Mouse (Mus musculus): Measurements from ENCODE around the gene Gpr37l1.
"Not testable (repeated sequence)": the region's sequence is repeated elsewhere in the genome, so short reads cannot be mapped to it uniquely, and the experiment has no call there.

The Gpr37l1 gene

GRCm38 (mm10) chr1:135167435-135167834 lies at the start of gene Gpr37l1:
Gene Gpr37l1 (minus strand): TSS chr1:135167681.
- in situ Hi-C loops (cut with MseI, MboI), result no loop called here

- in situ Hi-C loops (cut with MseI, MboI), result no loop called here
Measured at GRCm38 (mm10) chr1:135213772-135214640, 46.5 kb upstream of the Gpr37l1 start.

- in situ Hi-C loops (cut with MseI, MboI), result no loop called here
Measured at GRCm38 (mm10) chr1:135210421-135210820, 42.9 kb upstream of the Gpr37l1 start.

DNA sequence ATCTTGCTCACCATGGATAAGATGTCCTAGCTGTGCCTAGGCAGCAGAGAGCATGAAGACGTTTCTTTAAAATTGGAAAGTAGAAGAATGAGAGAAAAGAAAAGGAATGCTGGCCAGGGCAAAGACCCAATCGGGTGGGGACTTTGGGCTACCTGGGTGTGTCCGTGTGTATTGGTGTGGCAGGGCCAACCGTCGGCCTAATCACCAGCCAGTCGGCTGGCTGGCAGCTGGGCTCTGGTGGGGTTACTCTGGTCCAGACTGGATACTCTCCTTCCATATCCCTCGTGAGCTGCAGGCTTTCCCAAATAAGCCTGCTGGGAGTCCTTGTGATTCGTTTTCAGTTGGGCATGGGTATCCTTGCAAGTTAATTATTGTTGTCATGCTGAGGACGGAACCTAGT lies 41.2 kb upstream of the Gpr37l1 start:
- in situ Hi-C loops (cut with MseI, MboI), result no loop called here

GRCm38 (mm10) chr1:135206586-135207339 lies 39.3 kb upstream of the Gpr37l1 start:
- in situ Hi-C loops (cut with MseI, MboI), result no loop called here

GRCm38 (mm10) chr1:135205257-135205656 lies 37.8 kb upstream of the Gpr37l1 start:
- in situ Hi-C loops (cut with MseI, MboI), result no loop called here

DNA sequence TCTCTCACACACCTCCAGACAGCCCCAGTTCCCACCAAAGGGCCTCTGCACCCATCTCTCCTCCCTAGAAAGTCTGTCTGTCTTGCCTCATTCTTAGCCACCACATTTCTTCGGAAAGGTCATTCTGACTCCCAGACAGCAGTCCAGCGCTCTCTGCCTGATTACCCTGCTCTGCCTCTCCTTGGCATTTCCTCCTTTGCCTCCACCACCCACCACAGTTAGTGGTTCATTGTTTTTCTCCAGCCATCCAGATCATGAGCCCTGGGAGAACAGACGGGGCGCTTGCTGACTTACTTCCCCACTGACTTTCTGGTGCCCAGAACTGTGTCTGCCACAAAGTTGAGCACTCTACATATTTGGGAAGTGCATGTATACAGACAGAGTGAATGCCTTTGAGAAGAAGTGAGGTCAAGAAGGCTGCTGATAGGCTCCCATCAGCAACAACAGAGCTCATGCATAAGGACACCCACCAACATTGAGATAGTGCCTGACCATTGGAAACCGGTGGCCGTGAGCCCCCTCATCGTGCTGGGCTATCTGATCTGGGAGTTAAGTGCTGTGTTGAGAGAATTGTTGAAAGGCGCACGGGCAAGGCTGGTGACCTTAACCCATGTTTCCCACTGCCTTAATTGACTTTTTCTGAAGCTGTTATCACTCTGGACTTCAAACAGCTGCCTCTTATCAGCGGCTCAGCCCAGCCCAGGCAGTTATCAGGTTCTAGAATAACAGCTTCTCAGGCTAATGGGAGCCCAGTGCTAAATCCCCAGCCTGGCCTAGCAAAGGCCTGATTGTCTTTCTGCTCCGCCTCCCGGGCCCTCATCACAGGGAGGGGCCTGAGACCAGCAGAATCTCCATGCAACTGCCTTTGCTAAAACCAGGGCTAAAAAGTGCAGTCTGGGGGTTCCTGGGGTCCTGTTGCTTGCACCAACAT lies 37.0 kb upstream of the Gpr37l1 start:
- in situ Hi-C loops (cut with MseI, MboI), result no loop called here

DNA sequence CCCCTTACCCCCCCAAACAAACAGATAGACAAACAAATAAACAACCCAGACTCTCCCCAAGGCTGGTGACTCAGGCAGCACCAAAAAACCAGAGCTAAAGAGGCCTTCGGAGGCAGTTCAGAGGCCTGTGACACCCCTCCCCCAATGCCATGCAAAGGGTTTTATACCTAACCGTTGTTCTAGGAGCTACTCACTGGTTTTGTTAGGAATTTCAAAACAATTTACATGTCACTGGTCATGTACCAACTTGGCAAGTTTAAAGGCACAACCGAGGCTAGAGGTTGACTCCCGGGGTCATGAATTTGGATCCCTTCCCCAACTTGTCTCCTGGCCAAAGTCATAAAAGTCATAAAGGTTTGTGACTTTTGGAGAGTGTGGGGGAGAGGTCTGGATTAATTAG lies 32.9 kb upstream of the Gpr37l1 start:
- in situ Hi-C loops (cut with MseI, MboI), result no loop called here

GRCm38 (mm10) chr1:135199014-135199819 lies 31.7 kb upstream of the Gpr37l1 start:
- in situ Hi-C loops (cut with MseI, MboI), result no loop called here

DNA sequence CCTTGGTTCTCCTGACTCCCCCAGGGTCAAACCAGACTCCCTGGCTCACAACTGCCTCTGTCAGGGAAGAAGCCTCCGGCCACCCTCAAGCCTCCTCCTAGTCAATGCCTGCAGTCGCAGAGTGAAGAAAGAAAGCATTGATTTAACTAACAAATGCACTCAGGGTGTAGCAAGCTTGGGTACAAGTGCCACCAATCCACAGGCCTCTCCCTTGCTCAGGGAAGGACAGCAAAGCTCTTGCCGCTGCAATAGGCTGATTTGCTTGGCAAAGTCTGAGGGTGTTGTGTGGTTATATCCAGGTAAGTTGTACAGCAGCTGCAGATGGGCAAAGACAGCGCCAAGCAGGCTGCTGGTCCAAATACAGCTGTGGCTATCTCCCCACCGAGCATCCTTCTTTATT lies 30.9 kb upstream of the Gpr37l1 start:
- in situ Hi-C loops (cut with MseI, MboI), result no loop called here

- in situ Hi-C loops (cut with MseI, MboI), result no loop called here
Measured at GRCm38 (mm10) chr1:135195907-135196440, 28.5 kb upstream of the Gpr37l1 start.

DNA sequence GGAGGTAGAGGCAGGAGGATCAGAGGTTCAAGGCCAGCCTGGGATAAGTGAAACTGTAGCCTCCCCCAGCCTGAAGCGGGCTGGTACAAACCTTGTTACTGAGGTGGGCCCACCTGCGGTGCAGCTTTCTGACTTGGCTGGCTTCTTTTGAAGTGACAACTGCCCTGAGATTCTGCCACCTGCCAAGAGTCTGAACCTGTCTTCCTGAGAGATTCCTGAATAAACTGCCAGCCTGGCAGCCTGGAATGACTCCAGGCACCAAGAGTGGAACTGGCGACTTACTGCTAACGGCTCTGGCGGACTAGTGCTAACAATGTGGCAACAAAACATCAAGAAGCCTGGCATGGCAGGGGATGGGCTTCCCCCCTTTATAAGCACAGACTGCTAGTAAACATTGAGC lies 26.9 kb upstream of the Gpr37l1 start:
- in situ Hi-C loops (cut with MseI, MboI), result not testable (repeated sequence)

DNA sequence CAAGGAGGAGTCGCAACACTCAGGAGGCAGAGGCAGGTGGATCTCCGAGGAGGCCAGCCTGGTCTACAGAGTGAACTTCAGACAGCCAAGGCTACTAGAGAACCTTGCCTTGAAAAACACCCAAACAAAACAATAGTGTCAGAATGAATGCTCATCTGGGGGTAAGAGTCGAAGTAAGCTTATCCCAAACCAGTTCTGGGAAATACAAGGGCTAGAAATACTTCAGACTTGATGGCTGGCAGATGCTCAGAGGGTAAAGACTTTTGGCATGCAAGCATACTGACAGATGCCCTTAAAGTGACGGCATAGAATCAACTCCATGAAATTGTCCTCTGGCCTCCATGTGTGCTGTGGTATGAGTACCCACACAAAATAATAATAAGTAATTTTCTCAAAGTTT lies 21.7 kb upstream of the Gpr37l1 start:
- in situ Hi-C loops (cut with MseI, MboI), result loop anchor here in 1 of 2 experiments (5.0 kb wide), 1 partner anchor 63 kb away; no protein-coding TSS in a partner anchor

- in situ Hi-C loops (cut with MseI, MboI), result loop anchor here in 1 of 2 experiments (5.0 kb wide), 1 partner anchor 64 kb away; no protein-coding TSS in a partner anchor
Measured at GRCm38 (mm10) chr1:135188197-135188596, 20.7 kb upstream of the Gpr37l1 start.

DNA sequence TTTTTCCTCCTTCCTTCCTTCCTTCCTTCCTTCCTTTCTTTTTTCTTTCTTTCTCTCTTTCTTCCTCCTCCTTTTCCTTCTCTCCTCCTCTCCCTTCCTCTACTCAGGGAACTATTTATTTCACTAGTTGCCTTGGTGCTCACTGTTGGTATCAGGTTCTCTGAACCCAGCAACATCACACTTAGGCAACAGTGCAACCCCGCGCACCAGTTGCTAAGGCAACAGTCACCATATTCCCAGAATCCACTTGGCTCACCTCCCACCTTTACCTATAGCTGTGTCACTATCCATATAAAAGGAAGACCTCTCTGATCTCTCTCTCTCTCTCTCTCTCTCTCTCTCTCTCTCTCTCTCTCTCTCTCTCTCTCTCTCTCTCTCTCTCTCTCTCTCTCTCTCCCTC lies 19.5 kb upstream of the Gpr37l1 start:
- in situ Hi-C loops (cut with MseI, MboI), result loop anchor here in 1 of 2 experiments (5.0 kb wide), 1 partner anchor 65 kb away; no protein-coding TSS in a partner anchor

DNA sequence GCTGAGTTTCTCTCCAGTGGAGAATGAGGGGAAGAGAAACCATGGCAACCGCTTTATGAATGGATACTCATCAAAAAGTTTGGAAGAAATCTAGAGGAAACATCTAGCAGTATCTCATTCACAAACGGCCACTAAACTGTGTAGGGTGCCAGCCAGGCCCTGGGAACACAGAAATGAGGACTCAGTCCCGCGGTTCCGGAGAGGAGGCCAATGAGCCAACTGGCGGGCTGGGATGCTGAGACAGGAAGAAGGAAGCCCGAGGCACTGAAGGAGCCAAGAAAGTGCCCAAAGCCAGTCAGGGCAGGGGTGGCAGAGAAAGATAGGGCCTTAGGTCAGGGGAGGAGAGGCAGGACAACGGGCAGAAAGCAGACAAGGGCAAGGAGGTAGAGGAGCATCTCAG lies 18.9 kb upstream of the Gpr37l1 start:
- in situ Hi-C loops (cut with MseI, MboI), result loop anchor here in 1 of 2 experiments (5.0 kb wide), 1 partner anchor 66 kb away; no protein-coding TSS in a partner anchor

- in situ Hi-C loops (cut with MseI, MboI), result loop anchor here in 1 of 2 experiments (5.0 kb wide), 1 partner anchor 66 kb away; no protein-coding TSS in a partner anchor
Measured at GRCm38 (mm10) chr1:135185936-135186335, 18.5 kb upstream of the Gpr37l1 start.

- in situ Hi-C loops (cut with MseI, MboI), result no loop called here
Measured at GRCm38 (mm10) chr1:135183941-135184570, 16.6 kb upstream of the Gpr37l1 start.

DNA sequence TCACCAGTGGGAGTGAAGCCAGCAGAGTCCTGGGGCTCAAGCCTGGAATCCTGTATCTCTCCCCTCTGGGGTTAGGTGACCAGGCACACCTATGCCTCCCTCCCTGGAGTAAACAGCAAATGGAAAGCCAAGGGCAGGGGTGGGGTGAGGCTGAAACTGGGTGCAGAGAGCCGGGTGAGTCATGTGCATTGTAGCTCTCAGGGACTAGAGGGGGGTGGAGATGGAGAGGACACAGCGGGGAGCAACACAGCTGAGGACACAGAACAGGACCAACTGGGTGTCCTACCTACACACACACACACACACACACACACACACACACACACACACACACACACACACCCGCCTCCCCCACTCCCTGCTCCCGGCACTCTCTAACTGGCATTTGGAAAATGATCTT lies 16.0 kb upstream of the Gpr37l1 start:
- in situ Hi-C loops (cut with MseI, MboI), result no loop called here

DNA sequence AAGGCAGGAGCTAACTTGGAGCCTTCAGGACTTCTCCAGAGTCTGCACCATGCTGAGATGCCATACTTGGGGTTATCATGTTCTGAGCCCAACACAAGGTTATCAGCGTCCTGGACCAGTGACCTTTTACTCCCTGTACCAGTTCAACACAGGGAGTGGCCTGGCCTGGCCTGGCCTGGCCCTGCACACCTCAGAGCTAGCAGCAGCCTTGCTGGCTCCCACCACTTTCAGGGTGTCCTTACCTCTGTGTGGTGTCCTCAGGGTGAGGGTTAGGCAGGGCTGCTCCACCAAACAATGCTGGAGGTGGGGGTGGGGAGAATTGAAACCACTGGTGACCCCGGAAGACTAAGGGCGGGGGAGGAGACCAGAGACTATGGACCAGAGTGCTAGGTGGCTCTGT lies 15.5 kb upstream of the Gpr37l1 start:
- in situ Hi-C loops (cut with MseI, MboI), result no loop called here
